Mouse (Mus musculus) hindbrain, postnatal 0 days (tissue): Measurements from ENCODE around the gene Serinc4. TPM values are rescaled to one million over a fixed set of nuclear protein-coding genes. Genes with fewer than 3 reads are reported as not detected.
A peak's percentile ranks its signal among the peaks of the same experiment; 100 is the strongest.

ENCODE experiments used
- ATAC-seq: fragments of 200-750 bp; cut with Nextera tagmentation; 2 replicates; pipeline ENCODE4 v1.8.0; 2017; ENCODE audit warnings: mild to moderate bottlenecking, moderate TSS enrichment, moderate library complexity
- DNase-seq: peaks from one replicate; pipeline ENCODE4 v3.0.0-alpha.2; 2015; ENCODE audit warnings: low spot score
- H3K27ac ChIP-seq: fragments of 300-500 bp; sonication (generic); 2 replicates; pipeline ENCODE4 v1.5.1; 2014; ENCODE audit warnings: mild to moderate bottlenecking
- H3K27me3 ChIP-seq: fragments of 300-500 bp; sonication (generic); 2 replicates; pipeline ENCODE4 v1.6.1; 2014; ENCODE audit warnings: low read length, mixed read lengths; ENCODE audit not compliant: insufficient read depth
- H3K36me3 ChIP-seq: fragments of 300-500 bp; sonication (generic); 2 replicates; pipeline ENCODE4 v1.6.1; 2014; ENCODE audit warnings: low read length, mixed read lengths; ENCODE audit not compliant: insufficient read depth
- H3K4me1 ChIP-seq: fragments of 300-500 bp; sonication (generic); 2 replicates; pipeline ENCODE4 v1.6.1; 2014; ENCODE audit warnings: antibody characterized with exemption, low read length, mixed read lengths; ENCODE audit not compliant: insufficient read depth
- H3K4me2 ChIP-seq: fragments of 300-500 bp; sonication (generic); 2 replicates; pipeline ENCODE4 v1.6.1; 2014; ENCODE audit warnings: low read depth, mild to moderate bottlenecking, low read length, moderate library complexity, mixed read lengths
- H3K4me3 ChIP-seq: fragments of 300-500 bp; sonication (generic); 2 replicates; pipeline ENCODE4 v1.5.1; 2014; ENCODE audit warnings: low read length
- H3K9ac ChIP-seq: fragments of 300-500 bp; sonication (generic); replicated peaks from 2 replicates; pipeline ENCODE4 v1.6.1; 2014; ENCODE audit warnings: mild to moderate bottlenecking, low read length, moderate library complexity, mixed read lengths
- H3K9me3 ChIP-seq: fragments of 300-500 bp; sonication (generic); 2 replicates; pipeline ENCODE4 v1.6.1; 2016; ENCODE audit warnings: low read length, mixed read lengths
- CTCF ChIP-seq: IDR thresholded peaks from 2 replicates; pipeline ENCODE4 v1.5.1; 2016; ENCODE audit warnings: antibody characterized with exemption, control low read depth, low read depth
- WGBS: fragments of 180-500 bp; shearing (Covaris S2); extraction: QIAGEN DNeasy Blood & Tissue Kit; methylation state at CpG from one replicate; pipeline ENCODE4 v1.1.7; 2014; 5-methylcytosine and 5-hydroxymethylcytosine counted together
- polyA plus RNA-seq: library from polyadenylated mRNA; unstranded; fragments of >200 nt; fragmentation: Nextera tagmentation; extraction: Ambion mirVana; gene quantifications from 2 replicates; pipeline ENCODE4 v1.2.1, GENCODE M21; 2015
- total RNA-seq: library from RNA; depleted of rRNA; stranded (reverse); fragments of >200 nt; gene quantifications from 2 replicates; pipeline ENCODE4 v1.2.3, GENCODE M21; 2014

Serinc4 gene
- total and polyA plus RNA-seq, 2 experiments from 2014 or later = 1.1 to 1.3 TPM

DNA sequence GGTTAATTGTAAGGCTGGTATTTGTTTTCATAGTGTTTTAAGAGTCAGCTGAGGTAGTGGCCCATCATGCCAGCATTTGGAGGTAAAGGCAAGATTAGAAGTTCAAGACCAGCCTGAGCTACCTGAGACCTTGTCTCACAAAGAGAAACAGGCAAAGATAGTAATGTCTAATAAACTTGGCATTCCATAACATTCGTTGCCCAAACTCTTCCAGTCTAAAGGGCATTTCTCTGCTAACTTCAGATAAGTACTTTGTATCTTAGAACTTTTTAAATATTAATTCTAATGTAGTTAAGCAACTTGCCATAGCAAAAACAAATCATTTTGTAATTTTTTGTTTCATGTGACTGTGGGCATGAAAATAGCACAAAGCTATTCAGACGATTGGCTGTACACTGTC, 33.4 kb downstream of the Serinc4 start:
- no peak overlapping the region for H3K9ac ChIP-seq
- WGBS = 92% methylated on average over 2 of the region's 2 CpGs
- H3K27ac ChIP-seq = no peak overlapping the region
- H3K4me3 ChIP-seq = no peak overlapping the region
- H3K4me2 ChIP-seq = no peak overlapping the region
- ATAC-seq (no peak), DNase-seq (no peak)
- TF ChIP-seq CTCF = no peak
- H3K4me1 ChIP-seq = no peaks in the 10 kb centered on the region
- H3K36me3 ChIP-seq = peaks cover 17% of the 10 kb centered on the region; the same call in 1 of the 2 replicates
- H3K27me3 ChIP-seq = no peaks in the 10 kb centered on the region
- no peaks in the 10 kb centered on the region for H3K9me3 ChIP-seq

GRCm38 (mm10) chr2:121418476-121418875, 38.1 kb downstream of the Serinc4 start:
- no peak for ATAC-seq
- DNase-seq = no peak
- Histone ChIP-seq H3K4me3 (no peak overlapping the region), H3K4me2 (no peak overlapping the region), H3K9ac (no peak overlapping the region), H3K9me3 (no peaks in the 10 kb centered on the region), H3K36me3 (peaks cover 12% of the 10 kb centered on the region; the same call in 1 of the 2 replicates), H3K27me3 (no peaks in the 10 kb centered on the region), H3K4me1 (peaks cover 9% of the 10 kb centered on the region; the same call in 1 of the 2 replicates), H3K27ac (no peak overlapping the region)
- no peak for TF ChIP-seq CTCF
- WGBS = 91% methylated on average over 3 of the region's 3 CpGs

DNA sequence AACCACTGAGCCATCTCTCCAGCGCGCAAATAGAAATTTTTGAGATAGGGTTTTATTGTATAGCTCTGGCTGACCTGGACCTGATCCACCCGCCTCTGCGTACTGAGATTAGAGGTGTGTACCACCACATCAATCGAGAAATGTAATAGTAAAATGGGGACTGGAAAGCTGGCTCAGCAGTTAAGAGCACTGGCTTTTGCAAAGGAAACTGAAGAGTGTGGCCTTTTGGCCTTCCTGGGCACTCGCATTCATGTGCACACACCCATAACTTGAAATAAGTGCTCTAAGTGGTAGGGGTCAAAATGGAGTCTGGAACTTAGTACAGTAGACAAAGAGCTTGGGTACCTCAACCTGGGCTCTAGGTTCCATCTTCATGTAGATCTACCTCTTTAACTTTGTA, 40.2 kb downstream of the Serinc4 start:
- Histone ChIP-seq H3K4me1 (peaks cover 11% of the 10 kb centered on the region; the same call in 1 of the 2 replicates), H3K9ac (no peak overlapping the region), H3K4me2 (no peak overlapping the region), H3K27ac (no peak overlapping the region), H3K4me3 (no peak overlapping the region), H3K36me3 (peaks cover 7% of the 10 kb centered on the region; the same call in 1 of the 2 replicates), H3K27me3 (no peaks in the 10 kb centered on the region), H3K9me3 (no peaks in the 10 kb centered on the region)
- DNase-seq (no peak), ATAC-seq (no peak)
- TF ChIP-seq CTCF = no peak
- WGBS = 88% methylated on average over 6 of the region's 6 CpGs

GRCm38 (mm10) chr2:121415591-121415990, 41.0 kb downstream of the Serinc4 start:
- peaks cover 7% of the 10 kb centered on the region; the same call in 1 of the 2 replicates for H3K36me3 ChIP-seq
- ATAC-seq = no peak
- H3K27ac ChIP-seq = no peak overlapping the region
- no peak for DNase-seq
- no peaks in the 10 kb centered on the region for H3K27me3 ChIP-seq
- H3K4me3 ChIP-seq = no peak overlapping the region
- no peaks in the 10 kb centered on the region for H3K9me3 ChIP-seq
- peak overlapping the region; percentile 9; the same call in 1 of the 2 replicates for H3K9ac ChIP-seq
- WGBS = 71% methylated on average over 3 of the region's 3 CpGs
- peaks cover 11% of the 10 kb centered on the region; the same call in 1 of the 2 replicates for H3K4me1 ChIP-seq
- TF ChIP-seq CTCF = no peak
- H3K4me2 ChIP-seq = peak overlapping the region; percentile 59

- no peak for TF ChIP-seq CTCF
Observed at GRCm38 (mm10) chr2:121415103-121415502, 41.5 kb downstream of the Serinc4 start.

GRCm38 (mm10) chr2:121414139-121414685, 42.4 kb downstream of the Serinc4 start:
- H3K9ac ChIP-seq = peak overlapping the region; percentile 91
- peaks cover 7% of the 10 kb centered on the region; the same call in 1 of the 2 replicates for H3K36me3 ChIP-seq
- no peaks in the 10 kb centered on the region for H3K9me3 ChIP-seq
- ATAC-seq (peak; percentile 39), DNase-seq (no peak)
- H3K4me3 ChIP-seq = peak overlapping the region; percentile 72
- no peaks in the 10 kb centered on the region for H3K27me3 ChIP-seq
- H3K4me2 ChIP-seq = peak overlapping the region; percentile 59
- TF ChIP-seq CTCF = no peak
- H3K4me1 ChIP-seq = peaks cover 11% of the 10 kb centered on the region; the same call in 1 of the 2 replicates
- peak overlapping the region; percentile 92 for H3K27ac ChIP-seq
- WGBS = 1% methylated on average over 23 of the region's 32 CpGs

More at GRCm38 (mm10) chr2:121415103-121415502, 41.5 kb downstream of the Serinc4 start:
- Histone ChIP-seq H3K4me3 (peak overlapping the region; percentile 72), H3K9me3 (no peaks in the 10 kb centered on the region), H3K27ac (no peak overlapping the region), H3K4me1 (peaks cover 11% of the 10 kb centered on the region; the same call in 1 of the 2 replicates), H3K9ac (peak overlapping the region; percentile 9), H3K27me3 (no peaks in the 10 kb centered on the region), H3K36me3 (peaks cover 7% of the 10 kb centered on the region; the same call in 1 of the 2 replicates), H3K4me2 (peak overlapping the region; percentile 59)
- WGBS = 63% methylated on average over 3 of the region's 3 CpGs
- no peak for ATAC-seq
- DNase-seq = no peak
